Mouse (Mus musculus) embryo, embryonic 11.5 days (tissue): ENCODE measurements at regions not wholly inside any gene's neighbourhood (a gene's known extent, or its start where the extent isn't known, plus 50 kb on each side); places are given as distances from the start of the nearest gene placed in this dataset.

Experiments
- DNase-seq: peaks from one replicate; pipeline ENCODE4 v3.0.0-alpha.2; 2012; ENCODE audit warnings: low read depth, low spot score

DNA sequence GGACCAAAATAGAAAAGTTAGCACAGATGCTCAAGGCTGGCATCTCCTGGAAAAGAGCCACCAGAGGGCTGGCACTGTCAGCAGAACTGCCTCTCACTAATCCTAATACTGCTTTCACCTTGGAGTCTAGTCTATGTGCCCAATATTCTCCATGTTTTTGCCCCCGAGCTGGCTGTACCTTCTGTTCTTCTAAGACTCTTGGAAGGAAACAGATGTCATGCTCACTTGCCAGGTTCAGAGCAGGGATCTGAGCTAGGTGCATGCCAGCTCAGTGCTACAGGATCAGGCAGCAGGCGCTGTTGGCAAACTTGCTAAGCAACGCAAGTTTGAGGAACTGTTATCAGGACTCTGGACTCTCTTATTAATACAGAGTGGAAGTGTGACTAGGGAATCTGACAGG, 924.6 kb downstream of the Tbl1xr1 start:
- DNase-seq: no peak

DNA sequence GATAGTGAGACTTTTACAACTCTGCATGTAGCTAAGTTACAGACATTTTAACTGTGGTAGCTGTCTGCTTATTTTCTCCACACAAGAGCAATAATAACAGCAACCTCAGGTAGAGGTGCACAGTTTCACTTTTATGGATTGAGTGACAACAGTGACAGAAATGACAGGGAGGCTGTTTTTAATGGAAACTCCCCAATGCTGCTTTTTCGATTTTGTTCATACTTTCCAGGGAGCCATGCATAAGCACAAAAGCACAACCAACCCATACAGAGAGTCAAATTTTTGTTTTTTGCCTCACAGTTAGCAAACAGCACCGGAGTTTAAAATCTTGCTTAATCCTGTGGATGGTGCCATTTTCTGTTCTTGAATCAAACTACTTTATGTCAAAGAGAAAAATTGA, 955.6 kb downstream of the Tbl1xr1 start:
- DNase-seq: no peak

DNA sequence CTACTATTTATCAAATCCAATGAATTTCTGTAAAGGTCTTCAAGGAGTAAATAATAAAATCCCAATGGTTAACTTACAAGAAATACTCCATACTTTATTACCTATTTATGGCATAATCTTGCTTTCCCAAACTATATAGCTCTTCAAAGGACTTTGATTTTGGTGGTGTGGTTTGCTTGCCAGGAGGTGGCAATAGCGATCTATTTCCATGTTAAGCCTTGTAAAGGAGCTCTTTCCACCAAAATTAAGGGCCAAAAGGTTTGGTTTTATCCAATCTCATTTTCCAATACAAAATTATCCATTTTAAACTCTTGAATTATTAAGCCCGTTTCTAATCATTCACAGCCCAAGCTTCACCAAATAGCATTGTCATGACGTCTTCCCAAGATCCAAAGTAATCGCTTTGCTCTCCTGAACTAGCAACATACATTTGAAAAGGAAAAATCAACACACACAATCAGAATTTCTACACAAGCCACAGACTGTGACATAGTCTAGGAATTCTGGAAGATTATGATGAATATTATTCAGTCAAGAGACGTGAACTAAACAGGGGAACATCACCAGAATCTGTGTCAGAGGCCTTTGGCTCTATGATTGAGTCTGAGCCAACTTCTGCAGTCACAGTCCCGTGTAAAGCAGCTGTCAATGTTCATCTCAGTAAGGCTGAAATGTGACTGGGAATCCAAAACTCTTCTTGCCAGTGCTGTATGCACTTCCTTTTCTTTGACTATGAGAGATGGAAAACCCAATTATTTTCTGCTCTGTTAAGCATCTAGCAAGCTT, 986.9 kb downstream of the Tbl1xr1 start:
- DNase-seq: peak; percentile 5

GRCm38 (mm10) chr3:23071486-23071885, 995.0 kb downstream of the Tbl1xr1 start:
- no peak for DNase-seq
